Mouse (Mus musculus) gastrocnemius, adult 2 months (tissue): ENCODE results near the gene Tnfaip8l1. TPM values are rescaled to one million over a fixed set of nuclear protein-coding genes. Genes with fewer than 3 reads are reported as not detected.
A peak's percentile ranks its signal among the peaks of the same experiment; 100 is the strongest.

Experiments used
- DNase-seq: peaks from one replicate; pipeline ENCODE4 v3.0.0; 2022
- H3K27ac ChIP-seq: fragments of 200-600 bp; 2 replicates; pipeline ENCODE4 v1.8.1; 2022; ENCODE audit warnings: mild to moderate bottlenecking
- H3K4me3 ChIP-seq: fragments of 200-600 bp; 2 replicates; pipeline ENCODE4 v1.8.1; 2022; ENCODE audit warnings: mild to moderate bottlenecking, moderate library complexity
- CTCF ChIP-seq: fragments of 200-600 bp; IDR thresholded peaks from 2 replicates; pipeline ENCODE4 v1.8.1; 2022; ENCODE audit warnings: antibody characterized with exemption, mild to moderate bottlenecking, moderate library complexity
- intact Hi-C: fragments of 180-260 bp; cut with DNase I; formaldehyde crosslinking; loops from one replicate; pipeline ENCODE4 v1.15.1; 2025
- microRNA-seq: library from miRNA; unstranded; fragments of <30 nt; microRNA quantifications from one replicate; pipeline ENCODE4 v1.2.0, GENCODE M21; 2021
- total RNA-seq, 2 experiments: library from RNA; stranded (reverse); gene quantifications; 2 replicates each; pipeline ENCODE4 v1.2.3; 2021

The Tnfaip8l1 gene
- total RNA-seq, 2 experiments from 2014 or later, result 0.25 to 0.43 TPM

- peak; percentile 93 for DNase-seq
- H3K4me3 ChIP-seq, result peak within 1 kb of the TSS; percentile 79
- peak within 1 kb of the TSS; percentile 91 for H3K27ac ChIP-seq
- TF ChIP-seq CTCF, result peak; percentile 48
- intact Hi-C loops, result loop anchor here (5.0 kb wide), 1 partner anchor 36 kb away; the partner anchor contains the start of gene Mydgf
Measured at GRCm38 (mm10) chr17:56218377-56219191, 56.3 kb downstream of the Tnfaip8l1 start, which contains the start of gene Dpp9. Gene Dpp9, minus strand, starts transcription at chr17:56218905.

GRCm38 (mm10) chr17:56219251-56219650 is 57.0 kb downstream of the Tnfaip8l1 start:
- TF ChIP-seq CTCF, result no peak
- peak overlapping the region; percentile 91 for H3K27ac ChIP-seq
- peak overlapping the region; percentile 79 for H3K4me3 ChIP-seq
- DNase-seq, result no peak
- intact Hi-C loops, result loop anchor here (5.0 kb wide), 1 partner anchor 37 kb away; the partner anchor contains the start of gene Mydgf

- peak; percentile 72 for DNase-seq
- peak overlapping the region; percentile 79 for H3K4me3 ChIP-seq
- TF ChIP-seq CTCF, result no peak
- peak overlapping the region; percentile 91 for H3K27ac ChIP-seq
- intact Hi-C loops, result loop anchor here (2.0 to 5.0 kb wide), 2 partner anchors 35 to 38 kb away; partner anchors contain the start of gene Mydgf
Measured at GRCm38 (mm10) chr17:56219805-56220204, 57.5 kb downstream of the Tnfaip8l1 start.

Small RNAs within 50 kb of the gene (microRNA-seq; reads per million reads assigned to microRNA genes)
- not detected for gene Gm44397

Other genes with a start within 250 kb of the Tnfaip8l1 start
- gene Zfp119b, start 213.0 kb upstream of the Tnfaip8l1 start, total RNA-seq, result 1 to 10 TPM; 2.9 to 4.1 TPM
- gene Ebi3, start 209.8 kb upstream of the Tnfaip8l1 start, total RNA-seq, result under 1 TPM; 0.20 to 0.39 TPM
- 10 to 100 TPM in 1 of 2 experiments, 1 to 10 TPM in 1; 8.3 to 10.2 TPM for gene Yju2, start 203.4 kb upstream of the Tnfaip8l1 start, total RNA-seq
- gene Shd, start 192.0 kb upstream of the Tnfaip8l1 start, total RNA-seq, result under 1 TPM in 1 of 2 experiments, not detected in 1; 0.47 TPM
- gene Fsd1, start 176.0 kb upstream of the Tnfaip8l1 start, total RNA-seq, result not detected
- 1 to 10 TPM; 2.6 to 3.1 TPM for gene Stap2, start 156.9 kb upstream of the Tnfaip8l1 start, total RNA-seq
- 10 to 100 TPM; 41.2 to 41.6 TPM for gene Mpnd, start 156.8 kb upstream of the Tnfaip8l1 start, total RNA-seq
- 1 to 10 TPM; 8.7 to 9.5 TPM for gene Sh3gl1, start 125.8 kb upstream of the Tnfaip8l1 start, total RNA-seq
- gene Chaf1a, start 122.0 kb upstream of the Tnfaip8l1 start, total RNA-seq, result under 1 TPM; 0.46 to 0.59 TPM
- gene Ubxn6, start 87.4 kb upstream of the Tnfaip8l1 start, total RNA-seq, result 10 to 100 TPM; 55.6 to 64.3 TPM
- 10 to 100 TPM; 23.8 to 26.3 TPM for gene Hdgfl2, start 82.8 kb upstream of the Tnfaip8l1 start, total RNA-seq
- 100 to 1,000 TPM; 255 to 281 TPM for gene Plin4, start 52.7 kb upstream of the Tnfaip8l1 start, total RNA-seq
- gene Plin5, start 44.9 kb upstream of the Tnfaip8l1 start, total RNA-seq, result 10 to 100 TPM; 22.9 to 55.7 TPM
- 10 to 100 TPM; 13.2 to 25.5 TPM for gene Lrg1, start 40.5 kb upstream of the Tnfaip8l1 start, total RNA-seq
- 1 to 10 TPM; 1.9 to 3.2 TPM for gene Sema6b, start 22.1 kb upstream of the Tnfaip8l1 start, total RNA-seq
- 10 to 100 TPM; 17.0 to 17.7 TPM for gene Mydgf, start 21.4 kb downstream of the Tnfaip8l1 start, total RNA-seq
- 10 to 100 TPM; 34.0 to 43.2 TPM for gene Dpp9, start 56.4 kb downstream of the Tnfaip8l1 start, total RNA-seq
- gene Fem1a, start 94.3 kb downstream of the Tnfaip8l1 start, total RNA-seq, result 100 to 1,000 TPM; 165 to 176 TPM
- gene Ticam1, start 114.3 kb downstream of the Tnfaip8l1 start, total RNA-seq, result 1 to 10 TPM; 2.7 to 3.4 TPM
- 10 to 100 TPM; 42.4 to 75.0 TPM for gene Plin3, start 130.4 kb downstream of the Tnfaip8l1 start, total RNA-seq
- gene Arrdc5, start 137.8 kb downstream of the Tnfaip8l1 start, total RNA-seq, result not detected
- gene Uhrf1, start 140.8 kb downstream of the Tnfaip8l1 start, total RNA-seq, result 1 to 10 TPM; 1.3 to 2.1 TPM
- 10 to 100 TPM; 25.6 to 27.3 TPM for gene Kdm4b, start 163.6 kb downstream of the Tnfaip8l1 start, total RNA-seq